Mouse (Mus musculus): ENCODE results near the gene Hist2h3c1.
A peak's percentile ranks its signal among the peaks of the same experiment; 100 is the strongest.
"Not testable (repeated sequence)": the region's sequence is repeated elsewhere in the genome, so short reads cannot be mapped to it uniquely, and the experiment has no call there.

DNA sequence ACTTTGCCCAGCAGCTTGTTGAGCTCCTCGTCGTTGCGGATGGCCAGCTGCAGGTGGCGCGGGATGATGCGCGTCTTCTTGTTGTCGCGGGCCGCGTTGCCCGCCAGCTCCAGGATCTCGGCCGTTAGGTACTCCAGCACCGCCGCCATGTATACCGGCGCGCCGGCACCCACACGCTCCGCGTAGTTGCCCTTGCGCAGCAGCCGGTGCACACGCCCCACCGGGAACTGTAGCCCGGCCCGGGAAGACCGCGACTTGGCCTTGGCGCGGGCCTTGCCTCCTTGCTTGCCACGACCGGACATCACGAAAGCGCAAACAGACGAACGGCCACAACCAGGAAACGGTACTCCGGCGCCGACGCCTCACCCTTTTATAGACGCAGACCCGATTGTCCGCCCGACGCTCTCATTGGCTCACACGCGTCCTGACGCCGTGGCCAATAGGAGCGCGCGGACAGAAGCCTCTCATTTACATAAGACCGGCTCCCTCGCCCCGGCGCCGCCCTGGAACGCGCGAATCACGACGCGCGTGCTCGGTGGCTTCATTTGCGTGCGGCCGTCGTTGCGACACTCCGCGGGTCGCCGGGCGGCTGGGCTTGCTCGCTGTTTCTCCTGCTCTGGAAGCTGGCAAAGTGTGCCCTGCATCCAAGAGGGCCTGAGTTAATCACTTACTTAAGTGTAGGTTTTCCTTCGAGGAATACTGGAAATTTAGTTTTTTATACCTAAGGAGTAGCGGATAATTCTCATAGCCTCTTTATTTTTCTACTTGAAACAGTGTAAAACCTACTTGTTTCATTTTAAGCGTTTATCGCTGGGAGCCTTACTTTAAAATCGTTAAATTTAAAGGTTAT is 6.3 kb upstream of the Hist2h3c1 start, which contains the start of gene Hist2h2aa2:
- not testable (repeated sequence) for TF ChIP-seq CTCF (IDR thresholded peaks at IDR 0.05; ENCODE audit: extremely low read depth, insufficient read depth, low read length)
- TF ChIP-seq POLR2A (IDR thresholded peaks at IDR 0.05; ENCODE audit: extremely low read depth, insufficient read depth, low read length) = peak; percentile 51; the same call in 1 of the 2 replicates
